Mouse (Mus musculus): ENCODE data around the gene Itgav. TPM values are rescaled to one million over a fixed set of nuclear protein-coding genes. Genes with fewer than 3 reads are reported as not detected.

Itgav gene
- total and polyA plus RNA-seq, 3 experiments, result 14.2 to 38.5 (median 32.9) TPM

GRCm38 (mm10) chr2:83692651-83693545 is 31.3 kb upstream of the Itgav start:
- Histone ChIP-seq H3K4me3 (no peak overlapping the region), H3K36me3 (ENCODE audit: control insufficient read depth, insufficient read depth, low read length) (no peaks in the 10 kb centered on the region), H3K9ac (ENCODE audit: low read depth, low read length) (no peak overlapping the region), H3K27me3 (ENCODE audit: control insufficient read depth, insufficient read depth, low read length) (no peaks in the 10 kb centered on the region), H3K27ac (no peak overlapping the region), H3K4me1 (ENCODE audit: control insufficient read depth, insufficient read depth, low read length) (no peaks in the 10 kb centered on the region), H3K79me2 (replicated peaks; ENCODE audit: control insufficient read depth, insufficient read depth, low read length) (no peaks in the 10 kb centered on the region)
- intact Hi-C loops (cut with DNase I), result no loop called here
- WGBS, result 61% methylated on average over 10 of the region's 10 CpGs
- no peak for DNase-seq
- TF ChIP-seq POLR2A (IDR thresholded peaks at IDR 0.05; ENCODE audit: insufficient read depth, low read depth, low read length) (no peak), EP300 (IDR thresholded peaks at IDR 0.05; ENCODE audit: insufficient read depth, low read depth, low read length) (no peak), CTCF (IDR thresholded peaks at IDR 0.05) (no peak)

GRCm38 (mm10) chr2:83694061-83694460 is 30.1 kb upstream of the Itgav start:
- Histone ChIP-seq H3K9ac (ENCODE audit: low read depth, low read length) (no peak overlapping the region), H3K4me3 (no peak overlapping the region), H3K4me1 (ENCODE audit: control insufficient read depth, insufficient read depth, low read length) (no peaks in the 10 kb centered on the region), H3K27ac (no peak overlapping the region), H3K36me3 (ENCODE audit: control insufficient read depth, insufficient read depth, low read length) (no peaks in the 10 kb centered on the region), H3K27me3 (ENCODE audit: control insufficient read depth, insufficient read depth, low read length) (no peaks in the 10 kb centered on the region), H3K79me2 (replicated peaks; ENCODE audit: control insufficient read depth, insufficient read depth, low read length) (no peaks in the 10 kb centered on the region)
- no peak for DNase-seq
- intact Hi-C loops (cut with DNase I), result no loop called here
- TF ChIP-seq CTCF (IDR thresholded peaks at IDR 0.05) (no peak), EP300 (IDR thresholded peaks at IDR 0.05; ENCODE audit: insufficient read depth, low read depth, low read length) (no peak), POLR2A (IDR thresholded peaks at IDR 0.05; ENCODE audit: insufficient read depth, low read depth, low read length) (no peak)
- 82% methylated on average over 7 of the region's 7 CpGs for WGBS

GRCm38 (mm10) chr2:83695345-83696247 is 28.6 kb upstream of the Itgav start:
- H3K4me3 ChIP-seq, result no peak overlapping the region
- intact Hi-C loops (cut with DNase I), result no loop called here

DNA sequence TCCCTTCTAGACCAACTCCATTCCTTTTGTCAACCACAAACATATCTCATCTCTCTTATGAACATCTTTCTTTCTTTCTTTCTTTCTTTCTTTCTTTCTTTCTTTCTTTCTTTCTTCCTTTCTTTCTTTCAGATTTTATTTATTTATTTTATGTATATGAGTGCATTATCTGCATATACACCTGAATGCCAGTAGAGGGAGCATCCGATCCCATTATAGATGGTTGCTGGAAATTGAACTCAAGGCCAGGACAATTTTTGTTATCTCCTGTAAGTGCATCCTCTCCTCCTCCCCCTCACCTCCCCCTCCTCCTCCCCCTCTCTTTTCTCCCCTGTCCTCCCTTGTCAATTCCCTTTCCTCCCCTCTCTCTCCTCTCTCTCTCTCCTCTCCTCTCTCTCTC is 25.7 kb upstream of the Itgav start:
- no peaks in the 10 kb centered on the region for H3K79me2 ChIP-seq (replicated peaks; ENCODE audit: control insufficient read depth, insufficient read depth, low read length)
- H3K27ac ChIP-seq, result no peak overlapping the region
- TF ChIP-seq POLR2A (IDR thresholded peaks at IDR 0.05; ENCODE audit: insufficient read depth, low read depth, low read length) (no peak), CTCF (IDR thresholded peaks at IDR 0.05) (peak; percentile 51)
- no peaks in the 10 kb centered on the region for H3K36me3 ChIP-seq (ENCODE audit: control insufficient read depth, insufficient read depth, low read length)
- H3K9ac ChIP-seq (ENCODE audit: low read depth, low read length), result no peak overlapping the region
- H3K27me3 ChIP-seq (ENCODE audit: control insufficient read depth, insufficient read depth, low read length), result no peaks in the 10 kb centered on the region
- 59% methylated on average over 1 of the region's 1 CpGs for WGBS
- H3K4me1 ChIP-seq (ENCODE audit: control insufficient read depth, insufficient read depth, low read length), result no peaks in the 10 kb centered on the region
- no peak overlapping the region for H3K4me3 ChIP-seq
- DNase-seq, result no peak
- intact Hi-C loops (cut with DNase I), result loop anchor here (2.0 kb wide), 1 partner anchor 72 kb away; no protein-coding TSS in a partner anchor

More at GRCm38 (mm10) chr2:83695345-83696247, 28.6 kb upstream of the Itgav start:
- Histone ChIP-seq H3K27ac (no peak overlapping the region), H3K27me3 (ENCODE audit: control insufficient read depth, insufficient read depth, low read length) (no peaks in the 10 kb centered on the region), H3K4me1 (ENCODE audit: control insufficient read depth, insufficient read depth, low read length) (no peaks in the 10 kb centered on the region), H3K79me2 (replicated peaks; ENCODE audit: control insufficient read depth, insufficient read depth, low read length) (no peaks in the 10 kb centered on the region), H3K36me3 (ENCODE audit: control insufficient read depth, insufficient read depth, low read length) (no peaks in the 10 kb centered on the region), H3K9ac (ENCODE audit: low read depth, low read length) (no peak overlapping the region)
- no peak for DNase-seq
- no peak for TF ChIP-seq CTCF (IDR thresholded peaks at IDR 0.05)
- TF ChIP-seq POLR2A (IDR thresholded peaks at IDR 0.05; ENCODE audit: insufficient read depth, low read depth, low read length), result no peak
- TF ChIP-seq EP300 (IDR thresholded peaks at IDR 0.05; ENCODE audit: insufficient read depth, low read depth, low read length), result no peak
- WGBS, result 70% methylated on average over 11 of the region's 11 CpGs

- Histone ChIP-seq H3K27me3 (ENCODE audit: control insufficient read depth, insufficient read depth, low read length) (no peaks in the 10 kb centered on the region), H3K27ac (no peak overlapping the region), H3K4me3 (no peak overlapping the region), H3K9ac (ENCODE audit: low read depth, low read length) (no peak overlapping the region), H3K4me1 (ENCODE audit: control insufficient read depth, insufficient read depth, low read length) (no peaks in the 10 kb centered on the region), H3K36me3 (ENCODE audit: control insufficient read depth, insufficient read depth, low read length) (no peaks in the 10 kb centered on the region), H3K79me2 (replicated peaks; ENCODE audit: control insufficient read depth, insufficient read depth, low read length) (no peaks in the 10 kb centered on the region)
- TF ChIP-seq EP300 (IDR thresholded peaks at IDR 0.05; ENCODE audit: insufficient read depth, low read depth, low read length) (no peak), POLR2A (IDR thresholded peaks at IDR 0.05; ENCODE audit: insufficient read depth, low read depth, low read length) (no peak), CTCF (IDR thresholded peaks at IDR 0.05) (no peak)
- intact Hi-C loops (cut with DNase I), result loop anchor here (2.0 kb wide), 1 partner anchor 71 kb away; no protein-coding TSS in a partner anchor
- no peak for DNase-seq
- WGBS, result 41% methylated on average over 1 of the region's 1 CpGs
Observed at GRCm38 (mm10) chr2:83699324-83699723, 24.9 kb upstream of the Itgav start.

All from heart, adult 2 months (tissue).